Mouse (Mus musculus): ENCODE results near the gene Spata32.

DNA sequence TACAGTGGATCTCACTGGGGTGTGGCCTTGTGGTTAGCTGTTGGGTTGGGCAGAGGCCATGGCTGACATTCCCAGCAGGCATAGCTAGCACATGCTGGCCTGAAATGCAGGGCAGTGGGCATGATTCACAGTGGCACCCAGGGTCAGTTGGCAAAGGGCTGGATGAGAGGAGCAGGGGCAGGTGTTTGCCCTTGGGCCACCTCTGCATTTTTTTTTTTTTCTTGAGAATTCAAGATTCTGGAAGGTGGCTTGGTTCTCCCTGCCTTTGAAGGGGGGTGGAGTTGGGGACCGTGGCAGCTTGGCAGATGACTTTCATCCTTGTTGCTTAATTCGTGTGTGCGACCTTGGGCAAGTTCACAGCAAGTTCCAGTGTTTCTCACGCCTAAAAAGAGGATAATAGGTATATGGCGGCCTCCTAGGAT is 43.8 kb downstream of the Spata32 start:
- TF ChIP-seq POLR2A (IDR thresholded peaks at IDR 0.05; ENCODE audit: extremely low read depth, insufficient read depth, low read length) (no peak), CTCF (IDR thresholded peaks at IDR 0.05; ENCODE audit: low read depth, low read length) (no peak)

All from liver, adult 2 months (tissue).